Comparison of ENCODE assay signal across 24 mouse cellular contexts in genomic region chr11:63055596-63055995, GRCm38 (mm10). TPM values are rescaled to one million over a fixed set of nuclear protein-coding genes. Genes with fewer than 3 reads are reported as not detected.
"Had no signal": no experiment of that assay in that cellular context is flagged by ENCODE, and none has a peak within 500 bp of the region (broad histone marks: within the 10 kb centered on the region; RNA-seq: fewer than 3 reads in every experiment).

No protein-coding gene starts in this region.

- H3K4me1 ChIP-seq: limb, embryonic 12.5 days; limb, embryonic 15.5 days; midbrain, embryonic 12.5 days; midbrain, embryonic 15.5 days; stomach, embryonic 15.5 days had no signal

- H3K9me3 ChIP-seq: limb, embryonic 12.5 days; limb, embryonic 15.5 days; midbrain, embryonic 12.5 days; midbrain, embryonic 15.5 days; stomach, embryonic 15.5 days had no signal

- H3K9ac ChIP-seq: limb, embryonic 12.5 days; limb, embryonic 15.5 days; liver, embryonic 14.5 days; liver, postnatal 0 days; lung, embryonic 14.5 days; midbrain, embryonic 12.5 days; midbrain, embryonic 15.5 days; stomach, embryonic 15.5 days had no signal

- H3K27me3 ChIP-seq: limb, embryonic 15.5 days; midbrain, embryonic 12.5 days; midbrain, embryonic 15.5 days; stomach, embryonic 15.5 days had no signal

- H3K4me3 ChIP-seq: limb, embryonic 12.5 days; limb, embryonic 15.5 days; midbrain, embryonic 12.5 days; midbrain, embryonic 15.5 days; myocyte; stomach, embryonic 15.5 days had no signal

- H3K27ac ChIP-seq: kidney, postnatal 0 days; limb, embryonic 12.5 days; limb, embryonic 15.5 days; liver, embryonic 14.5 days; macrophage; midbrain, embryonic 12.5 days; midbrain, embryonic 15.5 days; stomach, embryonic 15.5 days had no signal

- DNase-seq: kidney, adult 2 months; kidney, postnatal 36 days; left cerebral cortex, postnatal 4 days; liver, postnatal 0 days; lung, embryonic 14.5 days; spleen, adult 18-20 months; thymus, postnatal 25 days had no signal

- H3K36me3 ChIP-seq: limb, embryonic 12.5 days; limb, embryonic 15.5 days; midbrain, embryonic 12.5 days; midbrain, embryonic 15.5 days; stomach, embryonic 15.5 days had no signal

- H3K4me2 ChIP-seq: limb, embryonic 12.5 days; limb, embryonic 15.5 days; liver, embryonic 11.5 days; lung, embryonic 14.5 days; midbrain, embryonic 12.5 days; midbrain, embryonic 15.5 days; stomach, embryonic 15.5 days had no signal

RNA-seq across cellular contexts. Expression of gene Tekt3, which starts 5.9 kb away (rescaled TPM):
- total RNA-seq: left cerebral cortex, postnatal 14 days; megakaryocyte, adult 5-6 weeks; monocyte, adult 5-6 weeks had no signal
- polyA plus RNA-seq: kidney, adult 2 months; kidney, embryonic 14.5 days; kidney, postnatal 0 days; limb, embryonic 12.5 days; liver, embryonic 11.5 days; liver, embryonic 14.5 days; liver, postnatal 0 days; lung, embryonic 14.5 days; macrophage; midbrain, embryonic 12.5 days; midbrain, embryonic 15.5 days; myocyte; neural tube, embryonic 11.5 days; neural tube, embryonic 14.5 days; stomach, embryonic 15.5 days; thymus, postnatal 0 days had no signal
